Comparison of ENCODE assay signal across 37 mouse cellular contexts in the genomic region with DNA sequence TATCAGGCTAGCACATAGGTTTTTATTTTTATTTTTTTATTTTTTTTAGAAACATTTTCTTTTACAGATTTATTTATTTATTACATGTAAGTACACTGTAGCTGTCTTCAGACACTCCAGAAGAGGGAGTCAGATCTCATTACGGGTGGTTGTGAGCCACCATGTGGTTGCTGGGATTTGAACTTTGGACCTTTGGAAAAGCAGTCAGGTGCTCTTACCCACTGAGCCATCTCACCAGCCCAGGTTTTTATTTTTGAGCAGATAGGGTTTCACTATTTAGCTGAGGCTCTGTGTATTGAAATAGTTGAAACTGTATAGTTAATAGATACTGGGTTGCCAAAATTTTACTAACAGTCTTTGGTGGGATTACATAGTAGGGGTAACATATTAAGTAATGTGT. TPM values are rescaled to one million over a fixed set of nuclear protein-coding genes. Genes with fewer than 3 reads are reported as not detected.
"Had no signal": no experiment of that assay in that cellular context is flagged by ENCODE, and none has a peak within 500 bp of the region (broad histone marks: within the 10 kb centered on the region; RNA-seq: fewer than 3 reads in every experiment).

No protein-coding gene starts in this region.

RNA-seq across cellular contexts. Expression of gene Cxcr5, which starts 51.4 kb away (rescaled TPM):
- total RNA-seq: hindbrain, postnatal 0 days; layer of hippocampus, adult 18-20 months; layer of hippocampus, adult 8-10 months; layer of hippocampus, postnatal 10 days; layer of hippocampus, postnatal 14 days; layer of hippocampus, postnatal 25 days; layer of hippocampus, postnatal 36 days; left cerebral cortex, adult 18-20 months; left cerebral cortex, adult 2 months; left cerebral cortex, adult 8-10 months had no signal
- polyA plus RNA-seq: heart, embryonic 10.5 days; heart, embryonic 12.5 days; heart, embryonic 13.5 days; heart, embryonic 14.5 days; heart, postnatal 0 days; hindbrain, embryonic 10.5 days; hindbrain, embryonic 12.5 days; hindbrain, embryonic 14.5 days; hindbrain, embryonic 15.5 days; hindbrain, embryonic 16.5 days; hindbrain, postnatal 0 days; kidney, embryonic 14.5 days; kidney, embryonic 15.5 days; kidney, postnatal 0 days had no signal

RNA-seq across cellular contexts. Expression of gene Treh, which starts 60.0 kb away (rescaled TPM):
- total RNA-seq: heart, adult 8-10 months; heart, postnatal 10 days; heart, postnatal 14 days; heart, postnatal 25 days; heart, postnatal 36 days; heart, postnatal 4 days; hematopoietic stem cell, adult 5-6 weeks; hindbrain, postnatal 0 days; layer of hippocampus, adult 18-20 months; layer of hippocampus, adult 8-10 months; layer of hippocampus, postnatal 10 days; layer of hippocampus, postnatal 14 days; layer of hippocampus, postnatal 25 days; layer of hippocampus, postnatal 36 days; left cerebral cortex, adult 18-20 months had no signal
- polyA plus RNA-seq: heart, embryonic 10.5 days; heart, embryonic 11.5 days; heart, embryonic 12.5 days; heart, embryonic 13.5 days; heart, embryonic 14.5 days; heart, embryonic 15.5 days; heart, postnatal 0 days; hindbrain, embryonic 10.5 days; hindbrain, embryonic 11.5 days; hindbrain, embryonic 12.5 days; hindbrain, embryonic 13.5 days; hindbrain, embryonic 14.5 days; hindbrain, embryonic 15.5 days; hindbrain, embryonic 16.5 days; hindbrain, postnatal 0 days; inflammation-experienced regulatory T-cells, adult 6 months; intestine, embryonic 14.5 days; intestine, embryonic 15.5 days; kidney, embryonic 14.5 days had no signal
